Mouse (Mus musculus) limb, embryonic 14.5 days (tissue): ENCODE data around the gene Nr6a1. TPM values are rescaled to one million over a fixed set of nuclear protein-coding genes. Genes with fewer than 3 reads are reported as not detected.

Experiments used
- ATAC-seq: fragments of 200-750 bp; cut with Nextera tagmentation; 2 replicates; pipeline ENCODE4 v1.8.0; 2017; ENCODE audit warnings: low read depth, moderate number of reproducible peaks, moderate TSS enrichment; ENCODE audit not compliant: low FRiP score
- DNase-seq: peaks from one replicate; pipeline ENCODE4 v3.0.0-alpha.2; 2015; ENCODE audit warnings: low spot score
- H3K27ac ChIP-seq: fragments of 300-500 bp; sonication (generic); replicated peaks from 2 replicates; pipeline ENCODE4 v1.5.1; 2014; ENCODE audit warnings: low read depth, mild to moderate bottlenecking, low read length, moderate library complexity, mixed read lengths
- H3K27me3 ChIP-seq: fragments of 300-500 bp; sonication (generic); 2 replicates; pipeline ENCODE4 v1.6.1; 2014; ENCODE audit warnings: low read length, mixed read lengths; ENCODE audit not compliant: control insufficient read depth, insufficient read depth
- H3K36me3 ChIP-seq: fragments of 300-500 bp; sonication (generic); 2 replicates; pipeline ENCODE4 v1.6.1; 2014; ENCODE audit warnings: mild to moderate bottlenecking, low read length, moderate library complexity, mixed read lengths; ENCODE audit not compliant: control insufficient read depth, insufficient read depth
- H3K4me1 ChIP-seq: fragments of 300-500 bp; sonication (generic); 2 replicates; pipeline ENCODE4 v1.6.1; 2014; ENCODE audit warnings: antibody characterized with exemption, low read length, mixed read lengths; ENCODE audit not compliant: control insufficient read depth, insufficient read depth
- H3K4me2 ChIP-seq: fragments of 300-500 bp; sonication (generic); replicated peaks from 2 replicates; pipeline ENCODE4 v1.6.1; 2014; ENCODE audit warnings: low read depth, mild to moderate bottlenecking, low read length, moderate library complexity; ENCODE audit not compliant: severe bottlenecking
- H3K4me3 ChIP-seq: fragments of 300-500 bp; sonication (generic); replicated peaks from 2 replicates; pipeline ENCODE4 v1.5.1; 2014; ENCODE audit warnings: low read length
- H3K9ac ChIP-seq: fragments of 300-500 bp; sonication (generic); 2 replicates; pipeline ENCODE4 v1.6.1; 2014; ENCODE audit warnings: mild to moderate bottlenecking, low read depth, low read length, moderate library complexity; ENCODE audit not compliant: severe bottlenecking
- H3K9me3 ChIP-seq: fragments of 300-500 bp; sonication (generic); 2 replicates; pipeline ENCODE4 v1.6.1; 2016; ENCODE audit warnings: low read length; ENCODE audit not compliant: control insufficient read depth
- POLR2A ChIP-seq: fragments of 200-500 bp; IDR thresholded peaks from 2 replicates; pipeline ENCODE4 v1.8.0; 2012; ENCODE audit warnings: inconsistent platforms, mild to moderate bottlenecking, moderate library complexity, borderline replicate concordance; ENCODE audit not compliant: insufficient read depth, insufficient read length; ENCODE audit errors: extremely low read depth
- WGBS: fragments of 180-500 bp; shearing (Covaris S2); extraction: QIAGEN DNeasy Blood & Tissue Kit; methylation state at CpG from one replicate; pipeline ENCODE4 v1.1.7; 2014; 5-methylcytosine and 5-hydroxymethylcytosine counted together
- polyA plus RNA-seq, 2 experiments: library from polyadenylated mRNA; depleted of rRNA in 1 of 2; stranded (reverse) in 1 of 2; unstranded in 1 of 2; fragments of >200 nt; fragmentation: Nextera tagmentation in 1 of 2; extraction: Ambion mirVana in 1 of 2; gene quantifications; 2 replicates each; pipeline versions ENCODE4 v1.2.1 to v1.2.3; 2012 to 2014

Nr6a1 gene
- polyA plus RNA-seq, 2 experiments, result 1.2 to 2.4 TPM

- H3K9me3 ChIP-seq, result no peaks in the 10 kb centered on the region
- WGBS, result 47% methylated on average over 1 of the region's 1 CpGs
- peaks cover 44% of the 10 kb centered on the region for H3K36me3 ChIP-seq
Observed at GRCm38 (mm10) chr2:38872730-38873129, 54.8 kb downstream of the Nr6a1 start.

GRCm38 (mm10) chr2:38866711-38867110 lies 60.8 kb downstream of the Nr6a1 start:
- Histone ChIP-seq H3K9me3 (no peaks in the 10 kb centered on the region), H3K4me1 (no peaks in the 10 kb centered on the region), H3K9ac (no peak overlapping the region), H3K27ac (no peak overlapping the region), H3K4me2 (no peak overlapping the region), H3K27me3 (no peaks in the 10 kb centered on the region), H3K4me3 (no peak overlapping the region), H3K36me3 (peaks cover 36% of the 10 kb centered on the region)
- peak; percentile 51 for DNase-seq
- no peak for ATAC-seq
- no peak for TF ChIP-seq POLR2A
- WGBS, result 68% methylated on average over 1 of the region's 1 CpGs

More at GRCm38 (mm10) chr2:38872730-38873129, 54.8 kb downstream of the Nr6a1 start:
- no peak overlapping the region for H3K27ac ChIP-seq
- no peak overlapping the region for H3K9ac ChIP-seq
- no peak overlapping the region for H3K4me3 ChIP-seq
- no peaks in the 10 kb centered on the region for H3K4me1 ChIP-seq
- DNase-seq (no peak), ATAC-seq (no peak)
- H3K4me2 ChIP-seq, result no peak overlapping the region
- no peaks in the 10 kb centered on the region for H3K27me3 ChIP-seq
- no peak for TF ChIP-seq POLR2A

- Histone ChIP-seq H3K27ac (no peak overlapping the region), H3K4me1 (no peaks in the 10 kb centered on the region), H3K4me3 (no peak overlapping the region), H3K4me2 (no peak overlapping the region), H3K9me3 (no peaks in the 10 kb centered on the region), H3K36me3 (peaks cover 44% of the 10 kb centered on the region), H3K27me3 (no peaks in the 10 kb centered on the region), H3K9ac (no peak overlapping the region)
- DNase-seq (peak; percentile 56), ATAC-seq (no peak)
- TF ChIP-seq POLR2A, result no peak
- WGBS, result 39% methylated on average over 4 of the region's 4 CpGs
Observed at GRCm38 (mm10) chr2:38864011-38864410, 63.5 kb downstream of the Nr6a1 start.

- no peaks in the 10 kb centered on the region for H3K27me3 ChIP-seq
- H3K4me1 ChIP-seq, result no peaks in the 10 kb centered on the region
- H3K9me3 ChIP-seq, result no peaks in the 10 kb centered on the region
- WGBS, result 63% methylated on average over 1 of the region's 1 CpGs
- H3K36me3 ChIP-seq, result peaks cover 44% of the 10 kb centered on the region
- no peak overlapping the region for H3K9ac ChIP-seq
- H3K4me3 ChIP-seq, result no peak overlapping the region
- ATAC-seq (no peak), DNase-seq (no peak)
- H3K4me2 ChIP-seq, result no peak overlapping the region
- H3K27ac ChIP-seq, result no peak overlapping the region
- no peak for TF ChIP-seq POLR2A
Observed at GRCm38 (mm10) chr2:38851797-38852196, 75.7 kb downstream of the Nr6a1 start.

- H3K4me2 ChIP-seq, result no peak overlapping the region
- H3K4me3 ChIP-seq, result no peak overlapping the region
- peaks cover 24% of the 10 kb centered on the region for H3K36me3 ChIP-seq
- no peaks in the 10 kb centered on the region for H3K9me3 ChIP-seq
- ATAC-seq (no peak), DNase-seq (no peak)
- WGBS, result 75% methylated on average over 2 of the region's 2 CpGs
- TF ChIP-seq POLR2A, result no peak
- no peaks in the 10 kb centered on the region for H3K4me1 ChIP-seq
- no peak overlapping the region for H3K27ac ChIP-seq
- H3K9ac ChIP-seq, result no peak overlapping the region
- H3K27me3 ChIP-seq, result no peaks in the 10 kb centered on the region
Observed at GRCm38 (mm10) chr2:38846319-38846718, 81.2 kb downstream of the Nr6a1 start.

GRCm38 (mm10) chr2:38835489-38835888 lies 92.0 kb downstream of the Nr6a1 start:
- Histone ChIP-seq H3K27ac (no peak overlapping the region), H3K4me1 (no peaks in the 10 kb centered on the region), H3K27me3 (no peaks in the 10 kb centered on the region), H3K4me3 (no peak overlapping the region), H3K9ac (no peak overlapping the region), H3K4me2 (no peak overlapping the region), H3K9me3 (no peaks in the 10 kb centered on the region), H3K36me3 (peaks cover 31% of the 10 kb centered on the region)
- 89% methylated on average over 6 of the region's 6 CpGs for WGBS
- no peak for TF ChIP-seq POLR2A
- no peak for ATAC-seq
- no peak for DNase-seq
